Mouse (Mus musculus) cortical plate, adult 2 months (tissue): Measurements from ENCODE around the gene St3gal3.

Source experiments
- CTCF ChIP-seq: fragments of 200-500 bp; IDR thresholded peaks from 2 replicates; pipeline ENCODE4 v1.5.1; 2011; ENCODE audit warnings: mild to moderate bottlenecking, control low read depth, low read length; ENCODE audit not compliant: insufficient read depth; ENCODE audit errors: extremely low read depth
- POLR2A ChIP-seq: fragments of 200-500 bp; IDR thresholded peaks from 2 replicates; pipeline ENCODE4 v1.6.1; 2011; ENCODE audit warnings: mild to moderate bottlenecking, low read length, control low read depth; ENCODE audit not compliant: insufficient read depth; ENCODE audit errors: extremely low read depth

DNA sequence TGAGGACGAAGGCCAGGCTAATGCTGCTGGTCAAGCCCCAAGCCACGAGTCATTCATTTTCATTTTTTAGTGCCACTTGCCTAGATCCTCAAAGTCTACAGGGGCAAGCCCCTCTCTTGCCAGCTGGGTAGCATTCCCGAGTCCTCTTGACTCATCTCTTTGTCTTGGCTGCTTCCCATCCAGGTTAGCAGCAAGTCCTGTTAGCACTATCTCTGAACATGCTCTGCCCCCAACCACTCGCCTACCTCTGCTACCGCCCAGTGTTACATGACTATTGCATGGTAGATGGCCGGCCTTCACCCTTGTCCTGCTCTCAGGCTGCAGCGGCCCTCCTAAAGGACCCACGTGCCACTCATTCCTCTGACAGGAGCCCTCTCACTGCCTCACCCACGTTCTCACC lies 156.4 kb downstream of the St3gal3 start:
- no peak for TF ChIP-seq CTCF
- no peak for TF ChIP-seq POLR2A
